Mouse (Mus musculus) lung, postnatal 0 days (tissue): ENCODE results near the gene Fat3.

ENCODE experiments used
- CTCF ChIP-seq: IDR thresholded peaks from 2 replicates; pipeline ENCODE4 v1.5.1; 2016; ENCODE audit warnings: antibody characterized with exemption, mild to moderate bottlenecking
- EP300 ChIP-seq: IDR thresholded peaks from 2 replicates; pipeline ENCODE4 v1.6.1; 2016; ENCODE audit warnings: antibody characterized with exemption, mild to moderate bottlenecking, control low read depth

DNA sequence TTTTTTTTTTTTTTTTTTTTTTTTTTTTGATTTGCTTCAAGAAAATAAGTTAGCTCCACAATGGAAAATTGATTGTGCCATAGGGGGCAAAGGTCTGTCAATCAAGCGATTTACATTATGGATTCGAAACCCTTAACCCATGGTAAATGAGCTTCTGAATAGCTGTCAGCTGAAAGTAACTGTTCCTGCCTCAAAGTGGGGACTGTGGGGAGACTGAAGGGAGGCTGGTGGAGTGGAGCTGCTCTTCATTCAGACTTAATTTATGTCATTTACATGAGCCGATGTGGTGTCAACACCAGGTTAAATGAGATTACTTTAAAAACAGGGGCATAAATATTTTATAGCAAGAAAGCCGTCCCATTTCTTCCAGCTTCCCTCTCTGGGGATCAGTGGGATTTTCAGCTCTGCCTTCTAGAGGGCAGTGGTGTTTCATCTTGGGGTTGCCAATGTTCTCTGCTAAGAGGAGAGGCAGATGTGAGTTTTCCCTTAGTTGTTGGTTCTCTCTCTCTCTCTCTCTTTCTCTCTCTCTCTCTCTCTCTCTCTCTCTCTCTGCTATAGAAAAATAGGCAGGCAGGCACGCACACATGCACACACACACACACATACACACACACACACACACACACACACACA, 581.6 kb downstream of the Fat3 start:
- TF ChIP-seq EP300 (no peak), CTCF (peak; percentile 55)
